Mouse (Mus musculus) megakaryocyte, embryonic 14.5 days (primary cell): ENCODE results near the gene Dock6.
"Not testable (repeated sequence)": the region's sequence is repeated elsewhere in the genome, so short reads cannot be mapped to it uniquely, and the experiment has no call there.

Experiments used
- FLI1 ChIP-seq: IDR thresholded peaks from 2 replicates; pipeline ENCODE4 v1.6.1; 2012; ENCODE audit warnings: low read length, inconsistent platforms, mixed read lengths
- GATA1 ChIP-seq: IDR thresholded peaks from 3 replicates; pipeline ENCODE4 v1.6.1; 2012; ENCODE audit warnings: mixed read lengths, low read length, inconsistent platforms, borderline replicate concordance

DNA sequence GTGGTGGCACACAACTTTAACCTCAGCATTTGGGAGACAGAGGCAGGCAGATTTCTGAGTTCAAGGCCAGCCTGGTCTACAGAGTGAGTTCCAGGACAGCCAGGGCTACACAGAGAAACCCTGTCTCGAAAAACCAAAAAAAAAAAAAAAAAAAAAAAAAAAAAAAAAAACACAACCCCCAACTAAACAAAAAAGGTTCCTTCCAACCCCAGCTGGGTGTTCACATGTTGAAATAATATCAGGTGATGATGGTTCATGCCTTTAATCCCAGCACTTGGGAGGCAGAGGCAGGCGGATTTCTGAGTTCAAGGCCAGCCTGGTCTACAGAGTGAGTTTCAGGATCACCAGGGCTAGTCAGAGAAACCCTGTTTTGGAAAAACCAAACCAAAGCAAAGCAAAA lies 66.1 kb downstream of the Dock6 start:
- not testable (repeated sequence) for TF ChIP-seq GATA1, FLI1
